Mouse (Mus musculus): ENCODE data around the gene Gm26741.

Gene Gm26741

GRCm38 (mm10) chr10:52358467-52358866 lies at the start of gene Gm26741:
Gene Gm26741 (plus strand): TSS chr10:52358767.
- no peak for DNase-seq (ENCODE audit: low read depth, low spot score)

DNA sequence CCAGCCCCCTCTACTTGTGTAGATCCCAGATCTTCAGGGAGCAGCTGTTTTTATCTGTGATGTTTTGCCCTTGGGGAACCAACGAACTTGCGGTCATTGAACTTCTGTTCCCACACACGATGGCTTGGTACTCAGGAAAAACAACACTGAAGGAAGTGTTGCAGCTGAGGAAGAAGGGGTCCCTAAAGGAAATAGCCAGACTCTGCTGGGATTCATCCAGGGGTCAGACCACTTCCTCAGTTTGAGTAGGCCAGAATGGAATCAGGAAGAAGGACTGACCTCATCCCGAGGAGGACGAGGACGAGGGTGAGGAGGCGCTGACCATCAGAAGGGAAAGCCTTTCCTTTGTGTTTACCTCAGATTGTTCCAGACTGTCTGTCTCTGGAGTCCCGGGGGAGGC lies 49.4 kb upstream of the Gm26741 start:
- DNase-seq (ENCODE audit: low read depth, low spot score), result no peak

DNA sequence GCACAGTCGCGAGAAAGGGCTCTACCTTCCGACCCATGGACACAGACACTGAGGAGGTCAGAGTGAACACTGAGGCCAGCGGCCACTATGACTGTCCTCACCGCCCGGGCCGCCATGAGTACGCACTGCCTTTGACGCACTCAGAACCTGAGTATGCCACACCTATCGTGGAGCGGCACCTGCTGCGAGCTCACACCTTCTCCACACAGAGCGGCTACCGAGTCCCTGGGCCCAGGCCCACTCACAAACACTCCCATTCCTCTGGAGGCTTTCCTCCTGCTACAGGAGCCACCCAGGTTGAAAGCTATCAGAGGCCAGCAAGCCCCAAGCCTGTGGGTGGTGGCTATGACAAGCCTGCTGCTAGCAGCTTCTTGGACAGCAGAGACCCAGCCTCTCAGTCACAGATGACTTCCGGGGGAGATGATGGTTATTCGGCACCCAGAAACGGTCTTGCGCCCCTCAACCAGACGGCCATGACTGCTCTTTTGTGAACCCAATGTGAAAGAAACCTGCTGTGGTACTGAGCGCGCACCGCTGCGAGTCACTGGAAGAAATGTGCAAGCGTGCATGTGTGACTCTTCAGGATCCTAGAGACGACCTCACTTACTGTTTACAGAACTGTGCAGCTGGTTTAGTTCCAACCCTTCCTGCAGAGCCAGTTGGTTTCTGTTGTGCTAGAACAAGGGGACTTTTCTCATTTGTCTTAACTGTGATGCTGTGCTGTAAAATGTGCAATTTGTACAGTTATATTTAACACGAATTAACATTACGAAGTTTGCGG lies 38.9 kb upstream of the Gm26741 start:
- DNase-seq (ENCODE audit: low read depth, low spot score), result peak; percentile 56

DNA sequence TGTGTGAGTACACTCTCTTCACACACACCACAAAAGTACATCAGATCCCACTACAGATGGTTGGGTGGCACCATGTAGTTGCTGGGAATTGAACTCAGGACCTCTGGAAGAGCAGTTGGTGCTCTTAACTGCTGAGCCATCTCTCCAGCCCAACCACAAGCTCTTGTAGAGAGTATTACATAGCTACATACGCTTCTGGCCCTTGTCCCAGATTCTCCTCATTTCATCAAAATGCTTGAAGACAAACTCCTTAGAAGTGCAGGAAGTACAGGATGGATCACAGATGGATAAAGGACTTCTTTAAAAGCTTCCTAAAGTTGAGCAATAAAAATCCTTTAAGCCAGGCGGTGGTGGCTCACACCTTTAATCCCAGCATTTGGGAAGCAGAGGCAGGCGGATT lies 36.6 kb upstream of the Gm26741 start:
- DNase-seq (ENCODE audit: low read depth, low spot score), result no peak

DNA sequence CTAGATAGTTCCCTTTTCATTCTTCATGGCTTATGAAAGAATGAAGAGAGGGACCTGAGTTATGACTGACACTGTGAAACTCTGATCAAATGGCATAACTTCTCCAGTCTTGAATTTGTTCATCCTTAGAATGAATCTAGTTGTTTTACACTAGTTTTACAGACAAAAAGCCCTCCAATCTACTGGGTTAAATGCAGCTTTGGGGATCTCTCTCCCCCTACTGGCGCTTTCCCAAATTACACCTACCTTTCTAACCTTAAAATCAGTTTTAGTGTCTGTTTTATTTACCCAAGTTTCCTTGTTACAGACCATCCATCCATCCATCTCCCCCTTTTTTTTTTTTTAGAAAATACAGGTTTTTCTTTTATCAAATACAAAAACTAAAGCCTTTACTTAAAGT lies 27.6 kb upstream of the Gm26741 start:
- peak; percentile 65 for DNase-seq (ENCODE audit: low read depth, low spot score)

- peak; percentile 74 for DNase-seq (ENCODE audit: low read depth, low spot score)
Observed at GRCm38 (mm10) chr10:52343324-52343723, 15.2 kb upstream of the Gm26741 start.

- DNase-seq (ENCODE audit: low read depth, low spot score), result peak; percentile 78
Observed at GRCm38 (mm10) chr10:52353184-52353583, 5.4 kb upstream of the Gm26741 start.

- no peak for DNase-seq (ENCODE audit: low read depth, low spot score)
Observed at GRCm38 (mm10) chr10:52360241-52360735, 1.7 kb downstream of the Gm26741 start.

GRCm38 (mm10) chr10:52360862-52361609 lies 2.5 kb downstream of the Gm26741 start:
- no peak for DNase-seq (ENCODE audit: low read depth, low spot score)

- DNase-seq (ENCODE audit: low read depth, low spot score), result no peak
Observed at GRCm38 (mm10) chr10:52368376-52368775, 9.8 kb downstream of the Gm26741 start.

- DNase-seq (ENCODE audit: low read depth, low spot score), result no peak
Observed at GRCm38 (mm10) chr10:52373834-52374233, 15.3 kb downstream of the Gm26741 start.

DNA sequence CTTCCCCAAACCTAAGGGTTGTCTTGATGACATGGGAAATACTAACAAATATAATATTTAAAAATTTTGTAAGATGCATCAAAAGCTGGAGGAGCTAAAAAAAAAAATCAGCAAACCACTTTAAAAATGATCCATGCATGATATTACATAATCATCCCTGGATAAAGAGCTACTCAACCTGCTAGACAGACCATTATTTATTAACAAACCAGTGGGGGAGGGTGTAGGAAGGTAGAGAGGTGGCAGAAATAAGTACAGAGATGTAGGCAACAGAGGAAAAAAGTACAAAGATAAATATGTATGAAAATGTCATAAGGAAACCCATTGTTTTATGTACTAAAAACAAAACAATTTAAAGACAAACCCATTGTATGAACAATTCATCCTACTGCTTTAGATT lies 16.1 kb downstream of the Gm26741 start:
- DNase-seq (ENCODE audit: low read depth, low spot score), result no peak

DNA sequence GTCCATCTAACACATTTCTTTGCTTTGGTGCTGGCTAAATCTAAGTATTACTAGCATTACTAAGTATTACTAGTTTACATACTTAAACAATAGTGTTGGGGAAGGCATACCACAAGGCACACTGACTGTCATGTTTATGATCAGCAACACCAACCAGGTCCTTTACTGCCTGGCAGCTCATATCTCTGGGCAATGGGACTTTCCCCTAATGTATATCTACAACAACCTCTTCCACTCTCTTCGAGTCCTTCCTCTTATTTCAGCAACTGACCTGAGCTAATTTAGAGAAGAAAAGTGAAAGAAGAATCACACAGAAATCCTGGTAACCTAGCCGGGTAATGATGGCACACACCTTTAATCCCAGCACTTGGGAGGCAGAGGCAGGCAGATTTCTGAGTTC lies 17.9 kb downstream of the Gm26741 start:
- no peak for DNase-seq (ENCODE audit: low read depth, low spot score)

DNA sequence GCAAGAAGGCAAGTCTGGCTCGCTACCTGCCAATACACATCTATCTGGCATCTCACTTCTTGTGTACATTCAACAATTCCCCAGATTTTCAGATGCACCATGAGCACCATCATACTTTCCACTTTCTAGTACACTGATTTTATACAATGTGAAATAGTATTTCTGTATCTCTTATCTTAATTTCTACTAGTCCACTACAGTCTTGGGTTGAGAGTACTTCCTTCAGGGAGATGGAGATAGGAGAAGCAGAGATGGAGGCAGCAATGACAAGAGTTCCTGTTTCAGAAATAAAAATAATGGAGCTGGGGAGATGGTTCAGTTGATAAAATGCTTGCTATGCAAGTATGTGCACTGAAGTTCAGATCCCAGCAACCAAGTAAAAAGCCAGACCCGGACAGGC lies 19.2 kb downstream of the Gm26741 start:
- no peak for DNase-seq (ENCODE audit: low read depth, low spot score)

DNA sequence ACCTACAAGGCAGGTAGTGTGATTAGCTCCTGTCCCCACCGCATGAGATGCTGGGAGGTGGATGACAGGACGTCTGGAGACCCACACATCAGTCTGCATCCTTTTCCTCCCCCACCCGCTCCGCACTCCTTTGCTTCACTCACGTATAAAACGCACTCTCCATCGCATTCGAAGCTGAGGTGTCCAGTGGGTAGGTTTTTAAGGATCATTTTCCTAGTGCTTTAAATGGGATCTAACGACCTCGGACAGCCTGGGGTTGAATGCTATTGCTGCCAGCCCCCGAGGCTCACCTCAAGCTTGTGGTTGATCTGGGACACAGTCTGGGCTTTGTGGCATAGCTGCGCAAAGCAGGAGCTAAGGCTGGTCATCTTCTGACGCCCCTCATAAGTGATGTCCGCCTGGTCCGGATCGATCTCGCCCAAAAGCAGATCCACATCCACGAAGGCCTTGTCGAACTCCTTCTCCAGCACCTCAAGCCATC lies 22.8 kb downstream of the Gm26741 start:
- peak; percentile 55 for DNase-seq (ENCODE audit: low read depth, low spot score)

DNA sequence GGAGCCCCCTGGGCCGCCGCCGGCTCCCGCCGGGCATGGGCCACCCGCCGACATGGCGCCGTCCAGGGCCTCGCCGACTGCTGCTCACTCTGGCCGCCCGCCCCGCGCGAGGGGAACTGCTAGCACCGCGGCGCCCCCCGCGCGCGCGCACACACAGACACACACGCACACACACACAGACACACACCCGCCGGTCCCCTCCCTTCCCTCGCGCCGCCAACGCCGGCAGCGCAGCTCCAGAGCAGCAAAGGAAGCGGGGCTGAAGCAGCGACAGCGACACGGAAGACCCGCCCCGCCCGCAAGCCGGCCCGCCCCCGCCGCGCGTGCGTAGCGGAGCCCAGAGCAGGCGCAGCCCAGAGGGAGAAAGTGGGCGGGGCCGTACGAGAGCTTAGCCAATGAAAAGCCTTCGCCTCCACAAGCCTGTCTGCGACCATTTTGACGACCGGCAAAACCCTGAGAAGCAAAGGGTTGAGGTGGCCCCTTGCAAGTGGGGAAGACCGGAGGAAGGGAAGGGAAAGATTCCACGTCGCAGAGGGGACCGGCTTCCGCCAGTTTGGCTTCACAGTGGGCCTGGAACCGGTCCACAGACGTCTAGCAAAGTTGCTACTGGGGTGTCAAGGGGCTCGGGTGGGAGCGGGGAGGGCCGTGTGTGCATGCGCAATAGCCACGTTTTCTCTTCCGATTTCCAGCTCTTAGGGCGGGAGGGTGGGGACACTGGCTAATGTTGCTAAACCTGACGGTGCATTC lies 23.5 kb downstream of the Gm26741 start, which contains the start of gene Gopc:
Gene Gopc (minus strand): TSS at position 280 of the 747 bp plus-strand sequence.
- peak; percentile 98 for DNase-seq (ENCODE audit: low read depth, low spot score)

DNA sequence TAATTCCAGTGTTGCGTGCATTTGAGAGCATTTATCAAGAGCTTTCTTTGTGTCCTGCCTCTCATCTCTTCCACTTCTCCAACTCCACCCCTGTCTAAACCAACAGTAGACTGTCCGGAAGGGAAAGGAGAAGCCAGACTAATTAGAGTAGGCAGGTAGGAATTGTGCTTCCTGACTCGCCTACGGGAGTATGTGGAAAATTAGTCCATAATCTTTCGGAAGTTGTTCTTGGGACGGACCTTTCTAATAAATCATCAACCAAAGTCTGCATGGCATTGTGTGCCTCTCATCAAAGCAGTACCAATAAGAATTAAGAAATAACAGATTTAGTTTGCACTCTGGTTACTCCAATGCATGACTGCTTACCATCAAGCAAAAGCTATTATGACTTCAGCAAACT lies 24.5 kb downstream of the Gm26741 start:
- DNase-seq (ENCODE audit: low read depth, low spot score), result no peak

DNA sequence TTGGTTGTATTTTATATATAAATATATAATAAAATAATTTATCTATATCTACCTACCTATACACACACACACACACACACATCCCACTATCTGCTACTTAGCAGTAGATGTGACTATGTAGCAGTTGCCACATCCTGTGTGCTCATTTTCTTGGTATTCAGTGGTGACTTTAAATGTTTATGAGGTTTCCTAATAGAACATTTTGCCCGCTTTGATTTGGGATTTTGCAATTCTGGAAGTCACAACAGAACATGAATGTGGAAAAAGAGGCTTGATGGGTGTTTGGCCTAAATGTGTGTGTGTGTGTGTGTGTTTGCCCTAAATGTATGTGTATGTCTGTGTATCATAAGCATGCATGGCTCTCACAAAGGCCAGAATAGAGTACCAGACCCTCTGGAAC lies 25.0 kb downstream of the Gm26741 start:
- DNase-seq (ENCODE audit: low read depth, low spot score), result no peak

GRCm38 (mm10) chr10:52384823-52385610 lies 26.4 kb downstream of the Gm26741 start:
- peak; percentile 68 for DNase-seq (ENCODE audit: low read depth, low spot score)

- no peak for DNase-seq (ENCODE audit: low read depth, low spot score)
Observed at GRCm38 (mm10) chr10:52387192-52387591, 28.6 kb downstream of the Gm26741 start.

DNA sequence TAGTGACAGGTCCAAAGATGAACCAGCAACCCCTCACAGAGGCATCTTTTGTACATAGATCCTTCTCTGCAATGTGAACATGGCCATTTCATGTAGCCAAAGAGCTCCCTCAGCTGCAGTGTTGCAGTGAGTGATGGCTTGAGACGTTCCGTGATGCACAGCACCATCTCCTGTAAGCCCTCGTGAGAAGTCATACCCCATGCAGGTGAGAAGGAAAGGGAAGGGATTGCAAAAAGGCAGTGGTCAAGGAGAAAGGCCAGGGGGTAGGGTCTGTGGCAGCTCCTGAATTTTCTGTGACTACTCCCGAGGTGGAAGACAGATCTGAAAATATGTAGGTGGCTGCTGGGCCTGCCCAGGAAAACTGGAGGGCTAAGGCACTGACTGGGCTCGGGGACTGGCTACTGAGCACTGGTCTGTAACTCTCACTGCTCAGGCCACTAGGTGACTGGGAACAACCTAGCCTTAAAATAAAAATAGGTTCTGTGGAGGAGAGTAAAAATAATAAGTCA lies 30.4 kb downstream of the Gm26741 start, which contains the start of gene Nepn:
Gene Nepn (plus strand): TSS at position 51 of the 509 bp plus-strand sequence.
- DNase-seq (ENCODE audit: low read depth, low spot score), result no peak
